Mouse (Mus musculus): ENCODE measurements around the gene Il20ra.

Gene Il20ra

GRCm38 (mm10) chr10:19779092-19779491, 66.7 kb downstream of the Il20ra start:
- 30% methylated on average over 12 of the region's 12 CpGs for WGBS

- WGBS: 90% methylated on average over 5 of the region's 5 CpGs
Measured at GRCm38 (mm10) chr10:19781365-19781764, 69.0 kb downstream of the Il20ra start.

- 46% methylated on average over 8 of the region's 8 CpGs for WGBS
Measured at GRCm38 (mm10) chr10:19794996-19795395, 82.6 kb downstream of the Il20ra start.

GRCm38 (mm10) chr10:19802958-19803357, 90.6 kb downstream of the Il20ra start:
- 82% methylated on average over 7 of the region's 7 CpGs for WGBS

GRCm38 (mm10) chr10:19804763-19805162, 92.4 kb downstream of the Il20ra start:
- 83% methylated on average over 7 of the region's 7 CpGs for WGBS
